Mouse (Mus musculus) stomach, postnatal 0 days (tissue): Measurements from ENCODE around the gene Naa50.

Experiments
- CTCF ChIP-seq: IDR thresholded peaks from 2 replicates; pipeline ENCODE4 v1.5.1; 2016; ENCODE audit warnings: antibody characterized with exemption, low read depth, mild to moderate bottlenecking, moderate library complexity
- EP300 ChIP-seq: optimal IDR thresholded peaks from 2 replicates; pipeline ENCODE3; 2016; ENCODE audit warnings: antibody characterized with exemption

DNA sequence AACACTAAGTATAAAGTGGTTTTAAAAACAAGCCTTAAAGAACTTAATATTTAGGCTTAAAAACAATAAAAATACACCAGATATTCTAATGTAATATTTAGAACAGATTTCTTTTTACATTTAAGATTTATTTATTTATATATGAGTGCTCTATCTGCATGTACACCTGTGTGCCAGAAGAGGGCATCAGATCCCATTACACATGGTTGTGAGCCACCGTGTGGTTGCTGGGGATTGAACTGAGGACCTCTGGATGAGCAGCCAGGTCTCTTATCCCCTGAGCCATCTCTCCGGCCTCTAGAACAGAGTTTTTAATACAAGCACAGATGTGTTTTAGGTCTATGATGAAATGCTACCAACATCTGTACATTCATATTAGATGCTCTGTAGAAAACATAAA is 36.7 kb upstream of the Naa50 start:
- TF ChIP-seq CTCF (peak; percentile 44), EP300 (no peak)
